Mouse (Mus musculus) embryonic facial prominence, embryonic 12.5 days (tissue): ENCODE results near the gene Egfem1. TPM values are rescaled to one million over a fixed set of nuclear protein-coding genes. Genes with fewer than 3 reads are reported as not detected.

Experiments used
- ATAC-seq: fragments of 200-750 bp; cut with Nextera tagmentation; 2 replicates; pipeline ENCODE4 v1.8.0; 2017; ENCODE audit not compliant: insufficient number of reproducible peaks, insufficient read depth, low FRiP score, low TSS enrichment
- H3K27ac ChIP-seq: fragments of 300-500 bp; sonication (generic); 2 replicates; pipeline ENCODE4 v1.5.1; 2016; ENCODE audit warnings: mild to moderate bottlenecking
- H3K27me3 ChIP-seq: fragments of 300-500 bp; sonication (generic); 2 replicates; pipeline ENCODE4 v1.6.1; 2016; ENCODE audit warnings: mild to moderate bottlenecking, moderate library complexity
- H3K36me3 ChIP-seq: fragments of 300-500 bp; sonication (generic); 2 replicates; pipeline ENCODE4 v1.6.1; 2016; ENCODE audit warnings: mild to moderate bottlenecking
- H3K4me1 ChIP-seq: fragments of 300-500 bp; sonication (generic); 2 replicates; pipeline ENCODE4 v1.6.1; 2016
- H3K4me2 ChIP-seq: fragments of 300-500 bp; sonication (generic); replicated peaks from 2 replicates; pipeline ENCODE4 v1.6.1; 2016; ENCODE audit warnings: mild to moderate bottlenecking, moderate library complexity
- H3K4me3 ChIP-seq: fragments of 300-500 bp; sonication (generic); 2 replicates; pipeline ENCODE4 v1.5.1; 2016; ENCODE audit warnings: mild to moderate bottlenecking
- H3K9ac ChIP-seq: fragments of 300-500 bp; sonication (generic); 2 replicates; pipeline ENCODE4 v1.6.1; 2016; ENCODE audit warnings: mild to moderate bottlenecking, moderate library complexity
- H3K9me3 ChIP-seq: fragments of 300-500 bp; sonication (generic); 2 replicates; pipeline ENCODE4 v1.6.1; 2016; ENCODE audit warnings: mild to moderate bottlenecking, moderate library complexity
- WGBS: fragments of 180-500 bp; shearing (Covaris S2); methylation state at CpG from one replicate; pipeline ENCODE4 v1.1.7; 2016; 5-methylcytosine and 5-hydroxymethylcytosine counted together
- polyA plus RNA-seq: library from polyadenylated mRNA; unstranded; fragments of >200 nt; fragmentation: Nextera tagmentation; extraction: Ambion mirVana; gene quantifications from 2 replicates; pipeline ENCODE4 v1.2.1, GENCODE M21; 2016

Egfem1 gene
- polyA plus RNA-seq, 1 experiment from 2014 or later, result 5.5 TPM

DNA sequence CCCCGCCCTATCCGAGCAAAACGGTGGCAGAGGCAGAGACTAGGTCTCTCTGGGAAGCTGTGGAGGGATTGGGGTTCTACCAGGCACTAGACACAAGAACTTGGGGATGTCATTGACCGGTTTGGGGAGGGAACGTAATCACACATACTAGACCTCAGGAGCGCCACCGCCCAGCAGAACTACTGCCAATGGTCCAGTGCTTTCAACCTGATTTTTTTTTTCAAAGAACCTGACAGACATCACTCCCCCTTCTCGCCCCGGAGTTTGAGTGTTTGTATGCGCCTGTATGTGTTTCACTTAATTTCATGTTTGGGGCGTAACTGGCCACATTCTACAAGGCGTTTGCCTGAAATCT, 1.1 kb downstream of the Egfem1 start:
- no peak overlapping the region for H3K27ac ChIP-seq
- no peaks in the 10 kb centered on the region for H3K36me3 ChIP-seq
- H3K4me2 ChIP-seq, result peak overlapping the region; percentile 96
- peaks cover 47% of the 10 kb centered on the region for H3K27me3 ChIP-seq
- H3K9me3 ChIP-seq, result no peaks in the 10 kb centered on the region
- peaks cover 17% of the 10 kb centered on the region; the same call in 1 of the 2 replicates for H3K4me1 ChIP-seq
- peak overlapping the region; percentile 51 for H3K4me3 ChIP-seq
- peak overlapping the region; percentile 44; the same call in 1 of the 2 replicates for H3K9ac ChIP-seq
- no peak for ATAC-seq
- 2% methylated on average over 12 of the region's 12 CpGs for WGBS

DNA sequence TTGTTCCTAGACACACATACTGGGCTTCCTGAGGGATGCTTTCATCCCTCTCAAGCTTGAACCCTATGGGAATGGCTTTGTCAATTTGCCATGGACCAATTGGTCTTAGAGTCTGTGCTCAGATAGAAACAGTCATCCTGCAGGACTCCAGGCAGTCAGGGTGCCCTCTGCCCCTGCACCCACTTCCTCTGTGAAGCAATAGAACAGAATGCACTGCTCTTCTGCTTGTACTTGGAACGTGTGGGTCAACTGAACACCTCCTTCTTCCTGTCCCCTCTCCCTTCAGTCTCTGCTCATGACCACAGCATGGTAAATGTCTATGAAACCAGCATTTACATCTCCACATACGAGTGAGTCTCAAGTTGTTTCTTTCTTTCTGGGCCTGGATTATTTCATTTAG, 16.6 kb downstream of the Egfem1 start:
- no peak overlapping the region for H3K27ac ChIP-seq
- no peaks in the 10 kb centered on the region for H3K36me3 ChIP-seq
- H3K9me3 ChIP-seq, result no peaks in the 10 kb centered on the region
- no peak for ATAC-seq
- no peak overlapping the region for H3K4me3 ChIP-seq
- H3K4me2 ChIP-seq, result no peak overlapping the region
- H3K9ac ChIP-seq, result no peak overlapping the region
- no peaks in the 10 kb centered on the region for H3K27me3 ChIP-seq
- 54% methylated on average over 2 of the region's 2 CpGs for WGBS
- no peaks in the 10 kb centered on the region for H3K4me1 ChIP-seq

DNA sequence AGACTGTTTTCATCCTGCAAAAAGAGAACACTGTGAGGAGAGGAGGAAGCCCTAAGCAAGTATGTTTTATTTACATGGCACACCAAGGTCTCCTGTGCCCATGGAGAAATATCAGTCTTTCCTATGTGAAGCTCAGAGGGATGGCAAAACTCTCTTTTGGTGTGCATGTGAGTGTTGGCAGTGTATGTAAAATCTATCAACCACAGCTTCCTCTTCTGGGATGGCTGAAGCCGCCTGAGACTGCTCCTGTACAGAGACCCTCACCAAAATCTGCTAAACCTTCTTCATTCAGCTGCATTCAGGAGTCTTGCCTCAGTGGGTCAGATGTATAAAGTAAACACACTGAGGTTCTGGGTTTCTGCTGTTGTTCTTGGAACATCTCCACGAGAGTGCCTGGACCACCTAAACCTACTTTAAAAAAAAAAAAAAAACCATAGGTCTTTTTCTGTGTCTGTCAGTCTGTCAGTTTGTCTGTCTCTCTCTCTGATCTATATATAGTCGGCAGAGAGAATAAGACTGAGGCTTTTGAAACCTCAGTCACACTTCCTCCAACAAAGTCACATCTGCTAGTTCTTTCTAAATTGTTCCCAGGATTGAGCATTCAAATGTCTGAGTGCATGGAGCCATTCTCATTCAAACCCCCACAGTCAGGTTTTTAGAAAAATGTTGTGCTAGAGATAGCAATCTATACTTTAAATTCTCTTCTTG, 24.3 kb downstream of the Egfem1 start:
- ATAC-seq, result no peak
- WGBS, result 76% methylated on average over 3 of the region's 3 CpGs
- Histone ChIP-seq H3K27ac (no peak overlapping the region), H3K27me3 (no peaks in the 10 kb centered on the region), H3K9ac (no peak overlapping the region), H3K4me3 (no peak overlapping the region), H3K4me2 (no peak overlapping the region), H3K4me1 (no peaks in the 10 kb centered on the region), H3K36me3 (no peaks in the 10 kb centered on the region), H3K9me3 (no peaks in the 10 kb centered on the region)

DNA sequence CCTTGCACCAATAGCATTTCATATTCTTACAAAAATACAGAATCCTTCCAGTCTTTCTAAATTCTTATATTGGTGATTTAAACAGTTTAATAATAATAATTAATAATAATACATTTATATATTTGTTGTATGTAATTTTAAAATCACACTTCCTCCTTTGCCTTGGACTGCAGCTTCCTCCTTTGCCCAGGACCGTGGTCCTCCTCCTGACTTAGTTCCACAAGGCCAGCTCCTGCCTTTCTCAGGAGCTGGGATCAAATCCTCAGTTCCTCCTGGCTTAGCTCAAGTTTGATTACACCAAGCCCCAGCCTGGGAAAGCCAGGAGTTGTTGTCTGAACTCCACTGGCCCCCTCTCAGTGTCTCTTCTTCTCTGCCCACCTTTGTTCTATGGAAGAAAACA, 25.3 kb downstream of the Egfem1 start:
- WGBS, result 75% methylated on average over 1 of the region's 1 CpGs
- H3K27ac ChIP-seq, result no peak overlapping the region
- no peaks in the 10 kb centered on the region for H3K9me3 ChIP-seq
- no peak for ATAC-seq
- no peaks in the 10 kb centered on the region for H3K27me3 ChIP-seq
- no peak overlapping the region for H3K4me2 ChIP-seq
- H3K36me3 ChIP-seq, result no peaks in the 10 kb centered on the region
- H3K9ac ChIP-seq, result no peak overlapping the region
- no peak overlapping the region for H3K4me3 ChIP-seq
- no peaks in the 10 kb centered on the region for H3K4me1 ChIP-seq

DNA sequence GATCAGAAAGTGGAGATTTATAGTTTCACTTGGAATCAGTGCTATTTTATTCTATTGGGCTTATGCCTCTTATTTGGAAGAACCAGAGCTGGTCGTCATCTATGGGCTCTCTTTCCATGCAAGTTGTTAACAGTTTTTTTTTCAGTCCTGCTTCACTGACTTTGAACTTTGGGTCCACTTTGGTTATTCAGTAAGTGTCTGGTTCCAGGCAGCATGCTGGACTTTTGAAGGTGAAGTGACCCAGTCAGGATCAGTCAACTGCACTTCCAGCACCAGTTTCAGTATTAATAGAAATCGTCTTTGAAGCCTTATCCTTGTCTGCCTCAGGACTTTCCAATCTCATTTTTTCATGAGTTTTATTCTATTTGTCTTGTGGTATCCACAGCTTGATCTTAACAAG, 28.5 kb downstream of the Egfem1 start:
- Histone ChIP-seq H3K27ac (no peak overlapping the region), H3K4me1 (no peaks in the 10 kb centered on the region), H3K27me3 (no peaks in the 10 kb centered on the region), H3K4me3 (no peak overlapping the region), H3K9ac (no peak overlapping the region), H3K9me3 (no peaks in the 10 kb centered on the region), H3K36me3 (no peaks in the 10 kb centered on the region), H3K4me2 (no peak overlapping the region)
- ATAC-seq, result no peak
- whole genome bisulfite sequencing, result 75% methylated on average over 2 of the region's 2 CpGs

DNA sequence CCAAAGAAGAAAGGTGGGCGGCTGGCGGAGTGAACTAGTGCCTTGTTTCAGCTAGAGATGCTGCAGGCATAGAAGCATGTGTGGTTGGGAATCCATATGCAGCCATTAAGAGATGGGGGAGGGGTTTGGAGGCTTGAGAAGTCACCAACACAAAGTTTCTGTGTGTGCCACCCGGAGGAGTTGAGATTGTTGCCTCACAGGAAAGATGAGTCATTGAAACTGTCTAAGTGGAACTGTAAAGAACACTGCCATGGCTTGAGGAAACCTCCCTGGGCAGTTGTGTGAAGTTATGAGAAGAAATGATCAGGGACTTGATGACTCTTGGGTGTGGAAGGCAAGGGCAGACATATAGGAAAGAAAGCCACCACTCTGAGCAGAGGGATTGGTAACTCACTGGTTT, 32.7 kb downstream of the Egfem1 start:
- 92% methylated on average over 3 of the region's 3 CpGs for WGBS
- Histone ChIP-seq H3K4me2 (no peak overlapping the region), H3K27ac (no peak overlapping the region), H3K36me3 (no peaks in the 10 kb centered on the region), H3K4me3 (no peak overlapping the region), H3K4me1 (no peaks in the 10 kb centered on the region), H3K9me3 (no peaks in the 10 kb centered on the region), H3K9ac (no peak overlapping the region), H3K27me3 (no peaks in the 10 kb centered on the region)
- no peak for ATAC-seq

DNA sequence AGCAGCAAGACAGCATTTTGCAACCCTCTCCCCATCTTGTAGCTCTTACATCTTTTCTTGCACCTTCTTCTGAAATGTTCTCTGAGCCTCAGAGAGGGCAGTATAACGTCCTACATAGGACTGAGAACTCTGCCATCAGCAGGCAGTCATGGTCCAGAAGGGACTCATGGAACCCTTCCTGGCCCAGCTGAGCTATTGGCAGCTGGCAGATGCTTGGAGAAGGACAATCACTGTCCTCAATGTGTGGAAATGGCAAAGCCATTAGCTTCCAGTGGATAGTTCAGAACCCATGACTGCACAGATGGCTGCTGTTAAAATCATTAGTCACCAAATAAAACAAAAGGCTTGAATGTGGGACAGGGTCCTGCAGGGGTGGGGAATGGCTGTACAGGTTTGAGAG, 35.6 kb downstream of the Egfem1 start:
- no peak overlapping the region for H3K4me3 ChIP-seq
- no peaks in the 10 kb centered on the region for H3K36me3 ChIP-seq
- no peak for ATAC-seq
- H3K9ac ChIP-seq, result no peak overlapping the region
- no peak overlapping the region for H3K4me2 ChIP-seq
- H3K9me3 ChIP-seq, result no peaks in the 10 kb centered on the region
- WGBS, result 66% methylated on average over 1 of the region's 1 CpGs
- H3K4me1 ChIP-seq, result no peaks in the 10 kb centered on the region
- no peak overlapping the region for H3K27ac ChIP-seq
- H3K27me3 ChIP-seq, result no peaks in the 10 kb centered on the region

DNA sequence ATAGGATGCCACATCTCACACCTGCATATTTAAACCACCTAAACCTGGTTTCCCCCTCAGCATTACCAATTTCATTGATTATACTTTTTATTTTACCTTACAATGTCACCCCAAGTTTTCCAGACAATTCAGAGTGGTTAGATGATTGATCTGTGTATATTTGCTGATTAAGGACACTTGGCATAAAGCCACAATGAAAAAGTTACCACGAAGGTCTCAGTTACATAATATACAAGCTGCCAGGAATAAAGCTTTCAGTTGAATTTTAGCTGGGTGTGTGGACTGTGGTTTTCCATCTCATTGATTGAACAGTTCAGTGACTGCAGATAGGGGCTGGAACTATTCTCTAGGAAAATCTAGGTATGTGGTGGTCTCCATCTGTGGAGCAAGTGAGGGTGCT, 40.7 kb downstream of the Egfem1 start:
- Histone ChIP-seq H3K9me3 (no peaks in the 10 kb centered on the region), H3K27me3 (no peaks in the 10 kb centered on the region), H3K4me3 (no peak overlapping the region), H3K27ac (no peak overlapping the region), H3K36me3 (no peaks in the 10 kb centered on the region), H3K9ac (no peak overlapping the region), H3K4me1 (no peaks in the 10 kb centered on the region), H3K4me2 (no peak overlapping the region)
- no peak for ATAC-seq
- 74% methylated on average over 1 of the region's 1 CpGs for WGBS

DNA sequence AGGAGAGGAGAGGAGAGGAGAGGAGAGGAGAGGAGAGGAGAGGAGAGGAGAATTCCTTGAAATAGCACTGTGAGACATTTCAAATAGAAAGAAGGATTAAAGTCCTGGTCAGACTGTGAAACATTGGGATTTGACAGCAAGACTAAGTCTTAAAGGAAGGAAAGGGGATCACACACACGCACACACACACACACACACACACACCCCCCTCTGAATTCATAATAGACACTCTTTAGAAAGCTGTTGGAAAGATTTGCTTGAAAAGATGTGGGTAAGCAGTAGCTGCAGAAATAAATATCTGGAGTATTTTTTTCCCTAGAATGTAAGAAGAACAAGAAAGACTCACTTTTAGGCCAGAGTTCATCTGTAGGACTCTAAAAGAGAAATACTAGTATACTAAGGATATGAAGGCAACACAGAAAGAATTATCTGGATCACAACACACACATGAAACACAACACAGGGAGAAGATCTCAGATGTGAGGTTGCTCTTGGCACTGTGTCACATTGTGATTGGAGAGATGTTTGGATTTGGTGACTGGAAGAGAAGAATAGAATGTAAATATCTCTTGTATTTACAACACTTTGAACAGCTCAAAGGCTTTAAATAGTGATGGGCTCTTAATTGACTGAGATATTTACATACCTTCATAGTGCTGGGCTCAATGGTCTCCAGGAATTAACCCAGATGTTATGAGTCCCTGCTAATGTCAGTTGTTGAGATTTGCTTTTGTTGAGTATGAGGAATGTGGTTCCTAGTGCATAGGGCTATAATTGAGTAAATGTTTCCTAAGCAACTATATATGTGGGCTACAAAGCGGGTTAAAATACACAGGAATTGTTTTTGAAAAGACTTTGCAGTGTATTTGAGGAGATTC, 50.5 kb downstream of the Egfem1 start:
- no peak overlapping the region for H3K27ac ChIP-seq
- H3K36me3 ChIP-seq, result no peaks in the 10 kb centered on the region
- WGBS, result 77% methylated on average over 2 of the region's 2 CpGs
- no peak for ATAC-seq
- H3K4me1 ChIP-seq, result peaks cover 19% of the 10 kb centered on the region; the same call in 1 of the 2 replicates
- H3K27me3 ChIP-seq, result no peaks in the 10 kb centered on the region
- H3K4me2 ChIP-seq, result no peak overlapping the region
- no peaks in the 10 kb centered on the region for H3K9me3 ChIP-seq
- H3K9ac ChIP-seq, result no peak overlapping the region
- no peak overlapping the region for H3K4me3 ChIP-seq

DNA sequence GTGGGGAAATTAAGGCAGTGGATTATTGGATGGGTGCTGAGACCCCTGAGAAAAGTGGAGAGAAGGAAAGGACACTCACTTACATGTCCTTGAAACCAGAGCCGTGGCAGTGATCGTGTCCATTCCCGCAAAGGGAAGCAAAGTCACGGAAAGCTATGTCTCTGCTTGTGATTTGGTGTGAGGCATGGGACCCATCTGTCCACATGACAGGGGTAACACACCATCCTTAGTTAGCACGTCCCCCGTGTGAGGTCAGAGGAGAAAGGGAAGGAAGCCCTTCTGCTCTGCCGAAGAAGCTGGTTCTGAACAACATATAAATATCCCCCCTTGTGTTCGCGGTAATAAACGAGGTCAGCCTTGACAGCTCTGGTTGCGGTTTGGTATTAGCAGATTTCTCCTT, 52.7 kb downstream of the Egfem1 start:
- H3K4me2 ChIP-seq, result 0 out of 2 replicates have a peak overlapping the region, but pooled peaks have one; percentile 5
- no peaks in the 10 kb centered on the region for H3K9me3 ChIP-seq
- no peaks in the 10 kb centered on the region for H3K27me3 ChIP-seq
- peaks cover 22% of the 10 kb centered on the region; the same call in 1 of the 2 replicates for H3K4me1 ChIP-seq
- H3K36me3 ChIP-seq, result no peaks in the 10 kb centered on the region
- 48% methylated on average over 11 of the region's 11 CpGs for WGBS
- H3K27ac ChIP-seq, result no peak overlapping the region
- no peak overlapping the region for H3K4me3 ChIP-seq
- ATAC-seq, result no peak
- H3K9ac ChIP-seq, result no peak overlapping the region

DNA sequence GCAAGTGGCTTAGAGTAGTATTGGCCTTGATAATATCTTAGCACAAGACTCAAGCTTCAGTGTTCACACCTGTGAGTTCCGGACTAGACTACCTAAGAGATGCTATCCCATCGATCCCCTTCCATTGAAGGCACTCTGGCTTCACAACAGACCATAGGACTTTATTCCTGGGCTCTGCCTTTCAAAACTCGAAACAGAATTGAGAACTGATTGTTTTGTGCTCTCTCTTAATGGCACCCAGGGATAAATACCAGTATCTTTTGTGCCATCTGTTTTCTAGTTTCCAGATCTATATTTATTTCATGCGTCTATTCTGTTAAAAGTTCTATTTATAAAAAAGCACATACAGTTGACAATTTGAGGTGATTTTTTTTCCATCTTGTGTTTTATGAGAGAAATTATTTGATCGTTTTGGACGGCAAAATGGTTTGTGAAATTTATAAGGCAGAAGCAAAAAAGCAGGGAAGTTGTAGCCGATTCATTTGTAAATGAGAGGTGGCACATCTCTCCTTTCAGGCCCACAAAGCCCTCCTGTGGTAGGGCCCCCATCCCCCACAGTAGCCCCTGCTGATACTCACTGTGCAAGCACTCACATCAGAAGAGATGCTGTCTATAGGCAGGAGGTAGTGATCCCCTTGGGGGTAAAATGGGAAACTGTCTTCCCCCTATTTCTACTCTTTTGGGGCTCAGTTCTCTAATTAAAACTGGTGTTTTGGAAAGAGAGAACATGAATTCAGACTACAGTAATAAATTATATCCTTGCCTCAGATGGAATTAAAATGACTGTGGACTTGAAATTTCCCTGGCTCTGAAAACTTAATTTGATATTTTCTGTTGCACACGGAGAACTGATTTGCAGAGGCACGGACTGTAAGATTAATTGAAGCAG, 53.6 kb downstream of the Egfem1 start:
- no peak for ATAC-seq
- no peaks in the 10 kb centered on the region for H3K36me3 ChIP-seq
- 0 out of 2 replicates have a peak overlapping the region, but pooled peaks have one; percentile 5 for H3K4me2 ChIP-seq
- H3K27me3 ChIP-seq, result no peaks in the 10 kb centered on the region
- WGBS, result 24% methylated on average over 9 of the region's 9 CpGs
- H3K9ac ChIP-seq, result no peak overlapping the region
- peaks cover 22% of the 10 kb centered on the region; the same call in 1 of the 2 replicates for H3K4me1 ChIP-seq
- H3K9me3 ChIP-seq, result no peaks in the 10 kb centered on the region
- no peak overlapping the region for H3K4me3 ChIP-seq
- H3K27ac ChIP-seq, result no peak overlapping the region
